Mouse (Mus musculus): ENCODE data around the gene Tmem30c. TPM values are rescaled to one million over a fixed set of nuclear protein-coding genes. Genes with fewer than 3 reads are reported as not detected.

Gene Tmem30c
- polyA plus RNA-seq, 2 experiments = not detected

DNA sequence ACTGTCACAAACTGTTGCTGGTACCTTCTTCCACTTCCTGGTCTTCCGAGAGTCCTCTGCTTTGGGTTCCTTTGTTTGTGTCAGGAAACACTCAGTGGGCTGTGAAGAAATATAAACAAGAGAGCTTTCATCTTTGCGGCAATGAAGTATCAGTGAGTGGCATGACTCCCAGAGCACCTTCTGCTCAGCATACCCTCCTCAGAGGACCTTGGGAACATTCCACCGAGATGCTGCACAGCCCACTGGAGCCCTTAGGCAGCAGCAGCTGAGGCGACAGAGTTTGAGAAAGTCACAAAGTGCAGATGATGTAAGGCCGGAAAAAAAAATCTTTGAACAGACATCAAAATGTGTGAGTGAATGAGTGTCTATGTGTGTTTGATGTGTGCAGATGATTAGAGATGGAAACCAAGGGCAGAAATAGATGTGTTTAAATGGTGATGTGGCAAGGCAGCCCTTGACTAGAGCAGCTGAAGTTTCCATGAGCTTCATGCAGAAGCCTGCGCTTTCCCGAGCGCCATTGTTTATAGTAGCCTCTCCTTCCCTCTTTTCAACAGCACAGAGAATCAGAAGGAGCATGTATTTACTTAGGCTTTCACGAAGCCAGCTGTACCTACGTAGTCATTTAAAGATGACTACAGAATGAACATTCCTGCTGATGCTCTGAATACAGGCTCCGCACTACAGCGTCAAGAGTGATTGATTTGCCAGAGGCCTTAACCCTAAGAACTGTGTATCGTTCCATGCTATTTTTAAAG is 25.4 kb upstream of the Tmem30c start:
- no peaks in the 10 kb centered on the region for H3K27me3 ChIP-seq (ENCODE audit: control insufficient read depth, insufficient read depth, low read length)
- H3K36me3 ChIP-seq (replicated peaks; ENCODE audit: control insufficient read depth, insufficient read depth, low read depth) = no peaks in the 10 kb centered on the region
- H3K27ac ChIP-seq = no peak overlapping the region
- no peak overlapping the region for H3K4me2 ChIP-seq (ENCODE audit: low read depth)
- no peaks in the 10 kb centered on the region for H3K9me3 ChIP-seq (ENCODE audit: control insufficient read depth, low read length)
- no peak overlapping the region for H3K9ac ChIP-seq (replicated peaks)
- no peak for ATAC-seq (ENCODE audit: insufficient read depth)
- no peak overlapping the region for H3K4me3 ChIP-seq (ENCODE audit: insufficient read depth in 1 of 2, low read depth in 2 of 2, low read length in 2 of 2)
- no peaks in the 10 kb centered on the region; a peak in 1 of 4 replicates for H3K4me1 ChIP-seq (replicated peaks; ENCODE audit: control insufficient read depth in 2 of 2, insufficient read depth in 2 of 2, low read length in 1 of 2)
- no peak for DNase-seq (ENCODE audit: low read depth in 3 of 3, low spot score in 3 of 3)
- 70% methylated on average over 13 of the region's 13 CpGs for WGBS (ENCODE audit: insufficient replicate concordance)
- TF ChIP-seq EP300 (IDR thresholded peaks at IDR 0.05; ENCODE audit: low read depth) (no peak), CTCF (IDR thresholded peaks at IDR 0.05; ENCODE audit: low read depth) (no peak)

DNA sequence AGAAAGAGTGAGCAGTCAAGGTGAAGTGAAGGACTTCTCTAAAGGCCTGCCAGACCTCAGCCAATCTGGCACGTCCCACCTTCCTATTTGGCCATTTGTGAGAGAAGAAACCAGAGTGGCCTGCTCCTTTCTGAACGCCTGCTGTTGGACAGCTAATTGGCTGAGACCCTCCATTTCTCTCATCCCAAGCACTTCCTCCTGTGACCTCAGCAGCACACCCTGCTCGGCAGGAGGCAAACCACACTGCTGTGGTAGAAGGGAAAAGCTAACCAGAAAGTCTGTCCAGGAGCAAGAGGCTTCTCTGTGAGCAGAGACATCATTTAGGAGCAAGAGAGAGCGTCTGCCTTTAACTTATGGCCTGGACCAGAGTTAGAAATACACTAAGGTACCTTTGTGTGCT is 24.5 kb upstream of the Tmem30c start:
- Histone ChIP-seq H3K36me3 (replicated peaks; ENCODE audit: control insufficient read depth, insufficient read depth, low read depth) (no peaks in the 10 kb centered on the region), H3K27me3 (ENCODE audit: control insufficient read depth, insufficient read depth, low read length) (no peaks in the 10 kb centered on the region), H3K4me1 (replicated peaks; ENCODE audit: control insufficient read depth in 2 of 2, insufficient read depth in 2 of 2, low read length in 1 of 2) (no peaks in the 10 kb centered on the region; a peak in 1 of 4 replicates), H3K27ac (no peak overlapping the region), H3K4me2 (ENCODE audit: low read depth) (no peak overlapping the region), H3K9ac (replicated peaks) (no peak overlapping the region), H3K9me3 (ENCODE audit: control insufficient read depth, low read length) (no peaks in the 10 kb centered on the region), H3K4me3 (ENCODE audit: insufficient read depth in 1 of 2, low read depth in 2 of 2, low read length in 2 of 2) (no peak overlapping the region)
- no peak for ATAC-seq (ENCODE audit: insufficient read depth)
- DNase-seq (ENCODE audit: low read depth in 3 of 3, low spot score in 3 of 3) = no peak
- TF ChIP-seq CTCF (IDR thresholded peaks at IDR 0.05; ENCODE audit: low read depth) (no peak), EP300 (IDR thresholded peaks at IDR 0.05; ENCODE audit: low read depth) (no peak)
- 43% methylated on average over 4 of the region's 4 CpGs for WGBS (ENCODE audit: insufficient replicate concordance)

DNA sequence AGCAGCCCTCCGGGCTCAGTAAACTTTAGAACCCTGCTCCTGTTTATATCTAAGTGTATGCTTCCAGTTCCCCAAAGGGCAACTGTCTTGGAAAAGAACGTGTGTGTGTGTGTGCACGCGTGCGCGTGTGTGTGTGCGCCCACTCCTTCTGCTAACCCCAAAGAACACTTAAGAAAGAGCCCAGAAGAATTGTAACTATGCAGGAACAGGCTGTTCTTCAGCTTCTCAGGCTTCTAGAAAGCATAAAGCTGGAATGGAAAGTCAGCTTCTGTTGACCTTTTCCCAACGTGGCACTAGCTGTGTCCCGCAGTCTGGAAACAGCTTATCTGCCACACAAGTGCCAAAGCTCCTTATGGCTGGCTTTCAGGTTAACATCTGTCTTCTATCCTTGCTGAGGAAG is 22.4 kb upstream of the Tmem30c start:
- Histone ChIP-seq H3K36me3 (replicated peaks; ENCODE audit: control insufficient read depth, insufficient read depth, low read depth) (no peaks in the 10 kb centered on the region), H3K4me2 (ENCODE audit: low read depth) (no peak overlapping the region), H3K27ac (no peak overlapping the region), H3K4me1 (replicated peaks; ENCODE audit: control insufficient read depth in 2 of 2, insufficient read depth in 2 of 2, low read length in 1 of 2) (no peaks in the 10 kb centered on the region; a peak in 1 of 4 replicates), H3K27me3 (ENCODE audit: control insufficient read depth, insufficient read depth, low read length) (no peaks in the 10 kb centered on the region), H3K9me3 (ENCODE audit: control insufficient read depth, low read length) (no peaks in the 10 kb centered on the region), H3K9ac (replicated peaks) (no peak overlapping the region), H3K4me3 (ENCODE audit: insufficient read depth in 1 of 2, low read depth in 2 of 2, low read length in 2 of 2) (no peak overlapping the region)
- 78% methylated on average over 9 of the region's 9 CpGs for WGBS (ENCODE audit: insufficient replicate concordance)
- TF ChIP-seq EP300 (IDR thresholded peaks at IDR 0.05; ENCODE audit: low read depth) = no peak
- TF ChIP-seq CTCF (IDR thresholded peaks at IDR 0.05; ENCODE audit: low read depth) = no peak
- ATAC-seq (ENCODE audit: insufficient read depth) (no peak), DNase-seq (ENCODE audit: low read depth in 3 of 3, low spot score in 3 of 3) (no peak)

DNA sequence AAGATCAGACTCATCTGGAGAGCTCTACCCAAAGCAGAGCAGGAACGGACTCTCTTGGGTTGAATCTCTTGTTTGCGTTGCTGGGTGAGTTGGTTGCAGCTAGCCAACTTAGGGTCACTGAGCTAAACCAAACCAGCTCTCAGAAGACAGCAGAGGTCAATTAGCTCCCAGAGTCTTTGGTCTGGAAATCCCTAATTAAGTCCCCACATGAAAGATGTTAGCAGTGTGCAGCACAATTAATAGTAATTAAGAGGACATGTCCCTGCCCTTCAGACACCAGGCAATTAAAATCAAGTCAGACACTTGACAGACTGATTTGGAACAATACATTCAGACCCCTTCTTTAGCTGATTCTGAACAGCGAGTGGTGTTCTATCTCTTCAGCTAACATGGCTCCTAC is 21.6 kb upstream of the Tmem30c start:
- Histone ChIP-seq H3K4me2 (ENCODE audit: low read depth) (no peak overlapping the region), H3K36me3 (replicated peaks; ENCODE audit: control insufficient read depth, insufficient read depth, low read depth) (no peaks in the 10 kb centered on the region), H3K9me3 (ENCODE audit: control insufficient read depth, low read length) (no peaks in the 10 kb centered on the region), H3K9ac (replicated peaks) (no peak overlapping the region), H3K4me3 (ENCODE audit: insufficient read depth in 1 of 2, low read depth in 2 of 2, low read length in 2 of 2) (no peak overlapping the region), H3K27ac (no peak overlapping the region), H3K27me3 (ENCODE audit: control insufficient read depth, insufficient read depth, low read length) (no peaks in the 10 kb centered on the region), H3K4me1 (replicated peaks; ENCODE audit: control insufficient read depth in 2 of 2, insufficient read depth in 2 of 2, low read length in 1 of 2) (no peaks in the 10 kb centered on the region; a peak in 1 of 4 replicates)
- 67% methylated on average over 3 of the region's 3 CpGs for WGBS (ENCODE audit: insufficient replicate concordance)
- ATAC-seq (ENCODE audit: insufficient read depth) = no peak
- no peak for DNase-seq (ENCODE audit: low read depth in 3 of 3, low spot score in 3 of 3)
- no peak for TF ChIP-seq CTCF (IDR thresholded peaks at IDR 0.05; ENCODE audit: low read depth)
- TF ChIP-seq EP300 (IDR thresholded peaks at IDR 0.05; ENCODE audit: low read depth) = no peak

DNA sequence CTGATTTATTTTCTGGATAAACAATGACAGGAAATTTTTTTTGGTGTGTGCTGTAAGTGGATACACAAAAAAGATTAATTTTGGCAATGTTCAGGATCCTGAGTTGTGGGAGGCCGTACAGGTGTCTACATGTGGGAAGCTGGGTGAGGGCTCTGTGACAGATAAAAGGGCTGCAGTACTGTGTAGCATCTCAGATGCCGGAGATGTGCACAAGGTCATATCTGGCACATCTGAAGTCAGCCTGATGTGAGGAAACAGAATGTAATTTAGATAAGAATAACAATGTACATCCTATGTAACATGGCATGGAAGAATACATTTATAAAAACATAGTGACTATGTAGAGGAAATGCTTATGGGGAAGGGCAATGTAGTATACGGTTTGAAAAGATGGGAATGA is 20.8 kb upstream of the Tmem30c start:
- DNase-seq (ENCODE audit: low read depth in 3 of 3, low spot score in 3 of 3) = no peak
- no peaks in the 10 kb centered on the region for H3K27me3 ChIP-seq (ENCODE audit: control insufficient read depth, insufficient read depth, low read length)
- WGBS (ENCODE audit: insufficient replicate concordance) = 53% methylated on average over 3 of the region's 3 CpGs
- H3K4me3 ChIP-seq (ENCODE audit: insufficient read depth in 1 of 2, low read depth in 2 of 2, low read length in 2 of 2) = no peak overlapping the region
- no peaks in the 10 kb centered on the region for H3K36me3 ChIP-seq (replicated peaks; ENCODE audit: control insufficient read depth, insufficient read depth, low read depth)
- no peaks in the 10 kb centered on the region; a peak in 1 of 4 replicates for H3K4me1 ChIP-seq (replicated peaks; ENCODE audit: control insufficient read depth in 2 of 2, insufficient read depth in 2 of 2, low read length in 1 of 2)
- no peaks in the 10 kb centered on the region for H3K9me3 ChIP-seq (ENCODE audit: control insufficient read depth, low read length)
- no peak for TF ChIP-seq CTCF (IDR thresholded peaks at IDR 0.05; ENCODE audit: low read depth)
- H3K27ac ChIP-seq = no peak overlapping the region
- ATAC-seq (ENCODE audit: insufficient read depth) = no peak
- no peak overlapping the region for H3K9ac ChIP-seq (replicated peaks)
- H3K4me2 ChIP-seq (ENCODE audit: low read depth) = no peak overlapping the region
